Mouse (Mus musculus): Measurements from ENCODE around the gene Elmo3. TPM values are rescaled to one million over a fixed set of nuclear protein-coding genes. Genes with fewer than 3 reads are reported as not detected.

The Elmo3 gene
- polyA plus RNA-seq (2015; fragmentation: Nextera tagmentation; extraction: Ambion mirVana): 2.1 and 2.8 TPM in 2 replicates

DNA sequence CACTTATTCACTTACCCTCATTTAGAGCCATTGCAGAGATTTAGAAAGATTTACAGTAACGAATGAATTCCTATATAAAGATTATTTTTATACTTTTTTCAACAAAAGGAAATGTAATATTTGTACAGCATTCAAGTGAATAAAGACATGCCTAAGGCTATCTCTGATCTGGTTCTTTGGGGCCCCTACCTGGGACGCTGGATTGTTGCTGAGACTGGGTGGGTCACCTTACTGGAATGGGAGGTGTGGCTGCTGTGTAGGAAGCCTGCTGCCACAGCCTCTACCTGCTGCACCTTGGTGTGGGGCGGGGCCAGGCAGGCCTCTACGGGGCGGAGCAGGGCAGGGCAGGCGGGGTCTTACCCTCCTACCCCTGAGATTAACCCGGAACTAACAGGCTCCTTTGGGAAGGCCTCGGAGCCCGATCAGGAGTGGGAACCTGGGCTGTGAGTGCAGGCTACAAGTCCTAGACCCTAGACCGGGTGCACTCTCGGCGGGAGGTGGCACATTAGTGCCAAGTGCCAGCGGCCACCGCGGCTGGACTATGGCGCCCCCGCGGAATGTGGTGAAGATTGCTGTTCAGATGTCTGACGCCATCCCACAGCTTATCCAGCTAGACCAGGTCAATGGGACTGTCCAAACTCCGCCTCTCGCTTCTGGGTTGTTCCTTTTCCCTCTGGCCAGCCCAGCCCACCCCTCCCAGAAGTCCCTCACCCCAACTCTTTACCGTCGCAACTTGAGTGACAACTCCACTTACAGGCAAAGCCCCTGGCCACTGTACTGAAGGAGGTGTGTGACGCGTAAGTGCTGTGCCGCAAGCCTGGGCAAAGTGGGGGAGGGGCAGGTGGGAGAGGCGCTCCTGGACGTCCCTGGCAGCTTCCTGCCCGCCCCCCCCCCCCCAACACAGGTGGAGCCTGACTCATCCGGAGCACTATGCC, at the start of gene Elmo3:
TSS of gene Elmo3 (plus strand) at position 391 of the 935 bp plus-strand sequence.
- Histone ChIP-seq H3K9me3 (replicated peaks) (no peaks in the 10 kb centered on the region), H3K27me3 (no peaks in the 10 kb centered on the region), H3K4me2 (peak within 1 kb of the TSS; percentile 62), H3K9ac (peak within 1 kb of the TSS; percentile 59), H3K4me1 (replicated peaks) (peaks cover 66% of the 10 kb centered on the region), H3K27ac (peak within 1 kb of the TSS; percentile 97), H3K4me3 (replicated peaks) (peak within 1 kb of the TSS; percentile 45), H3K36me3 (peaks cover 97% of the 10 kb centered on the region)
- peak; percentile 75 for ATAC-seq (ENCODE audit: low read depth)
- DNase-seq: peak; percentile 57
- WGBS (ENCODE audit: insufficient replicate concordance): 18% methylated on average over 30 of the region's 30 CpGs

DNA sequence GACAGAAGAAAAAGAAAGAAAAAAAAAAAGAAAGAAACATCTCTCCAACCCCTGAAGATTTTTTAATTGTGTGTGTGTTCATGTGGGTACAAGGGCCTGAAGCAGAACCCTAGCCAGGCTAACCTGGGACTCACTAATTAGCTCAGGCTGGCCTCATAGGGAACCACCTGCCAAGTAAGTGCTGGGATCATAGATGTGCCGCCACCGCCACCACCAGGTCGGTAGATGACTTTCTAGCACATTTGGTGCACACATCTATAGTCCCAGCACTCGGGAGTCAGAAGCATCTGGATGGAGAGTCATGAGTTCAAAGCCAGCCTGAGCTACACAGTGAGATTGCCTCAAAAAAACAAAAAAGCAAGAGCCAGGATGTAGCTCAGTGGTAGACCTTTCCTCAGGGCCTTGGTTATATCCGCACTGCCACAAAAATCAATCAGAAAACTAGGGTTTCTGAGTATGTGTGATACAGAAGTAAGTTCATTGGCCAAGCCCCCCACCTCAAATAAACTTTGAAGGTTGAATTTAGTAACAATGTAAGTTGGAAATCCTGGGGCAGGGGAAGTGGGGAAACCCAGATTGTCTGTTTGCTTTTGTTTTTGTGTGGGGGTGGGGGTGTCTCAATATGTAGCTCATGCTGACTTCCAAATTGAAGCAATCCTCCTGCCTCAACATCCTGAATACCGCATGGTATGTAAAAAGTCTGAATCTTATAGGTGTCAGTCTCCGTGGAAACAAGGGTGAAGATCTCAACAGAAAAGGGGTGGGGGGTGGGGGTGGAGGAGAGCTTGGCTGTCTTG, 47.9 kb upstream of the Elmo3 start:
- 66% methylated on average over 7 of the region's 7 CpGs for WGBS (ENCODE audit: insufficient replicate concordance)
- no peak overlapping the region for H3K27ac ChIP-seq

DNA sequence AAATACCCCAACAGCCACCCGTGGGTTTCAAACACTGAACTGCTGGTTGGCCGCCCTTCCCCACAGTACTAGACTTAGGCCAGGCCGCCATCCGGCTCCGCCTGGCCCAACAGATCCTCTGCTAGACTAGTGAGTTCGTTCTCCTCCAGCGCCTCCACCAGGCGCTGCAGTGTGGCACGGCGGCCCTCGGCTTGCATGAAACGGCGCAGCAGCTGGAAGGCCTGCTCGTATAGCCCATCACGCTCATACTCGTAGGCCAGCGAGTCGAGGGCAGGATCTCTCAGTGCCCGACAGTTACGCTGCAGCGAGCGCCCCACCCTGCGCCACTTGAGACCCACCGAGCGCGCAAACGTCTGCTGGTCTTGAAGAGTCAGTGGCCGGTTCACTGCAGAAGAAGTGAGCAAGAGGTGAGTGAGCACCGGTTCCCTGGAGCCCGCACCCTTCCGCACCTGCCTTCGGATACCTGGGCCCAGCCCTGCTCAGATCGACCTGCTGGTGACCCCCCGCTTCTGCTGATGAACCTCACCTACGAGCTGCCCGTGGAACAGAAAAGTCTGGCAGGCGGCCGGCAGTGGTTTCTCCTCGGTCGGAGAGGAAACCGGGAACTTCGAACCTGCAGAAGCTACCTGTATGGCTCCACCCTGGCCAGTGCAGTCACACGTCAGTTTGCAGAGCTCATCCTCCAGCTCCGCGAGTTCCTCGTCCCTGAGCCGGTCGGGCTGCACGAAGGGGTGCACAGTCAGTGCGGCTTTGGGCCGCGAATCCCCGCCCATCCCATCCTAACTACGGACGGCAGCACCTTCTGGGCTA, 46.3 kb upstream of the Elmo3 start:
- WGBS (ENCODE audit: insufficient replicate concordance): 17% methylated on average over 55 of the region's 55 CpGs
- Histone ChIP-seq H3K36me3 (no peaks in the 10 kb centered on the region), H3K27me3 (peaks cover 59% of the 10 kb centered on the region), H3K27ac (no peak overlapping the region), H3K4me3 (replicated peaks) (peak overlapping the region; percentile 52), H3K4me2 (peak overlapping the region; percentile 74), H3K9me3 (replicated peaks) (no peaks in the 10 kb centered on the region), H3K4me1 (replicated peaks) (peaks cover 57% of the 10 kb centered on the region), H3K9ac (peak overlapping the region; percentile 44; the same call in 1 of the 2 replicates)
- ATAC-seq (ENCODE audit: low read depth): no peak
- DNase-seq: no peak

More for the DNA sequence above, 47.9 kb upstream of the Elmo3 start:
- no peaks in the 10 kb centered on the region for H3K9me3 ChIP-seq (replicated peaks)
- DNase-seq: no peak
- no peak overlapping the region for H3K4me3 ChIP-seq (replicated peaks)
- peaks cover 61% of the 10 kb centered on the region for H3K4me1 ChIP-seq (replicated peaks)
- peaks cover 13% of the 10 kb centered on the region for H3K36me3 ChIP-seq
- H3K4me2 ChIP-seq: no peak overlapping the region
- no peak overlapping the region for H3K9ac ChIP-seq
- ATAC-seq (ENCODE audit: low read depth): no peak
- peaks cover 54% of the 10 kb centered on the region for H3K27me3 ChIP-seq

DNA sequence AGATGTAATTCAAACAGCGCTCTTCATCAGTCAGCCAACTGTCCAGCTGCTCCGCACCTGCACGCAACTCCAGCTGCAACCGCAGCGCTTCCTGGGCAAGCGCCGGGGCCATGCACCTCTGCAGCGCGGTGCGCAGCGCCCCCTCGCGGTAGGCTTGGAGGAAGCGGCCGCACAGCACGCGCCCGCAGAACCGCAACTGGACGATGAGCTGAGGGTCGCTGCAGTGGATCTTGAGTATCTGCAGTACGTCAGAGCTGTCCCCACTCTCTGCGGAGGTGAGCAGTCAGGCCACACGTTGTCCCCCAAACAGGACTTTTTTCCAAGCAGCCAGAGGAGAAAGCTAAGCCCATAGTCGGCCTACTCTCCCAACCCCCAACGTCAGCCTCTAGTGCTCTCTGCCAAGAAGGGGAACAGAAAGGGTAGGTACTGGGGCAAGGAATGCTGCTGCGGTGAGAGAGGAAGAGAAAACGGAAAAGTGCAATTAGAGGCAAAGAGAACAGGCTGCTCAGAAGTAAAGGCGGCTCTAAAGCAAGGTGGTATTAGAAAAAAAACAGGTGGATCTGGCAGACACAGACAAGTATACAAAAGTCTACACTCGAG, 45.6 kb upstream of the Elmo3 start:
- ATAC-seq (ENCODE audit: low read depth) (no peak), DNase-seq (peak; percentile 57)
- no peaks in the 10 kb centered on the region for H3K9me3 ChIP-seq (replicated peaks)
- peak overlapping the region; percentile 52 for H3K4me3 ChIP-seq (replicated peaks)
- H3K9ac ChIP-seq: peak overlapping the region; percentile 44; the same call in 1 of the 2 replicates
- H3K4me1 ChIP-seq (replicated peaks): peaks cover 54% of the 10 kb centered on the region
- H3K27ac ChIP-seq: no peak overlapping the region
- H3K27me3 ChIP-seq: peaks cover 61% of the 10 kb centered on the region
- 3% methylated on average over 30 of the region's 30 CpGs for WGBS (ENCODE audit: insufficient replicate concordance)
- peak overlapping the region; percentile 74 for H3K4me2 ChIP-seq
- no peaks in the 10 kb centered on the region for H3K36me3 ChIP-seq

DNA sequence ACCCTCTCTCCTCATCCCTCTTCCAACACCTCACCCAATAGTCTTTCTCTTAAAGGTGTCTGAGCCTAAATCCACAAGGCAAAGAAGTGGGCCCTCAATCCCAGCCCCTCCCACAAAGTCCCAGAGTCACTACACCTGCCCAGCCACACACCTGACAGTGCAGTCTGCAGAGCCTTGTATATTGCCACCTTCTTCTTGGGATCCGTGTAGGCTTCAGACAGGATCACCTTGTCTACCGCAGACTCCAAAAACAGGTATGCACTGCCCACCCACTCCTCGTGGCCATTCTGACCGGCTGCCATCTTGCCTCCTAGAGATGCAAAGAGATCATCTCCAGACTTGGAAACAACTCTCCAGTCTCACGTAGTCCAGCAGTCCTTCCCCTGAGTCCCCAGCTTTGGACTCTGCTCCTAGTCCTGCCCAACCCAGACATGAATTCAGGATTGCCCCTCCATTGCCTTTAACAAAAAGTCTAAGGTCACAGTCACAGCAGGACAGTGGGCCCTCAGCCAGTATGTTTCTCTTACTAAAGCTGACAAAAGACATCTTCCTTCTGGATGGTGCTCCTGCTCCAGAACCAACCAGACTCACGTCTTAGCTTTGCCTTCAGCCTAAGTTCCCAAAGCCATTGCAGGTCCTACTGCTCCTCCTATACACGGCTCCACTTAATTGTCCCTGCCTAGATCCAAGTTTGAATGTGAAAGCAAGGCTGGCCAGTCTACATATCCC, 44.9 kb upstream of the Elmo3 start:
- Histone ChIP-seq H3K9ac (no peak overlapping the region), H3K4me3 (replicated peaks) (no peak overlapping the region), H3K27me3 (peaks cover 64% of the 10 kb centered on the region), H3K9me3 (replicated peaks) (no peaks in the 10 kb centered on the region), H3K36me3 (no peaks in the 10 kb centered on the region), H3K4me1 (replicated peaks) (peaks cover 54% of the 10 kb centered on the region), H3K4me2 (no peak overlapping the region), H3K27ac (no peak overlapping the region)
- DNase-seq: no peak
- 71% methylated on average over 7 of the region's 7 CpGs for WGBS (ENCODE audit: insufficient replicate concordance)
- no peak for ATAC-seq (ENCODE audit: low read depth)

DNA sequence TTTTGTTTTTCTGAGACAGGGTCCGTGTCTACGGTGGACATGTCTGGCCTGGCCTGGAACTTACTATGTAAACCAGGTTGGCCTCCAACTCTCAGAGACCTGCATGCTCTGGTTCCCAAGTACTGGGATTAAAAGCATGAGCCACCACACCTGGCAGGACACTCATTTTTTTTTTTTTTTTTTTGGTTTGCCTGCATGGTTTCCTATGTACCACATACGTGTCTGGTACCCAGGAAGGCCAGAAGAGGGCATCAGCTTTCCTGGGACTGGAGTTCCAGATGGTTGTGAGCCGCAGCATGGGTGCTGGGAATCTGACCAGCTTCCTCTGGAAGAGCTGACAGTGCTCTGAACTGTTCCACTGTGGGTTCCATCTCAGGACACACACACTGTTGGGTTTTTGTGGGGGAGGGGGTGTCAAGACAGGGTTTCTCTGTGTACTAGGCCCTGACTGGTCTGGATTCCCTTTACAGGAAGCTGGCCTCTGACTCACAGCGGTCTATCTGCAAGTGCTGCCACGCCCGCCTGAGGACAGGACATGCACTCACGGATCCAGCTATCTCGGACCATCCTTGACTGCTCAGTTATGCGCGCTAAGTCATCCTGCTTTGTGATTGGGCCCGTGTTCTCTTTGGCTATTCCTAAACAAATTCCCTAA, 43.9 kb upstream of the Elmo3 start:
- WGBS (ENCODE audit: insufficient replicate concordance): 58% methylated on average over 12 of the region's 12 CpGs
- H3K4me1 ChIP-seq (replicated peaks): peaks cover 47% of the 10 kb centered on the region
- no peak overlapping the region for H3K9ac ChIP-seq
- H3K27me3 ChIP-seq: peaks cover 65% of the 10 kb centered on the region
- no peak overlapping the region for H3K4me2 ChIP-seq
- H3K9me3 ChIP-seq (replicated peaks): peaks cover 5% of the 10 kb centered on the region; the same call in 1 of the 2 replicates
- no peaks in the 10 kb centered on the region for H3K36me3 ChIP-seq
- no peak overlapping the region for H3K27ac ChIP-seq
- ATAC-seq (ENCODE audit: low read depth) (no peak), DNase-seq (no peak)
- no peak overlapping the region for H3K4me3 ChIP-seq (replicated peaks)

DNA sequence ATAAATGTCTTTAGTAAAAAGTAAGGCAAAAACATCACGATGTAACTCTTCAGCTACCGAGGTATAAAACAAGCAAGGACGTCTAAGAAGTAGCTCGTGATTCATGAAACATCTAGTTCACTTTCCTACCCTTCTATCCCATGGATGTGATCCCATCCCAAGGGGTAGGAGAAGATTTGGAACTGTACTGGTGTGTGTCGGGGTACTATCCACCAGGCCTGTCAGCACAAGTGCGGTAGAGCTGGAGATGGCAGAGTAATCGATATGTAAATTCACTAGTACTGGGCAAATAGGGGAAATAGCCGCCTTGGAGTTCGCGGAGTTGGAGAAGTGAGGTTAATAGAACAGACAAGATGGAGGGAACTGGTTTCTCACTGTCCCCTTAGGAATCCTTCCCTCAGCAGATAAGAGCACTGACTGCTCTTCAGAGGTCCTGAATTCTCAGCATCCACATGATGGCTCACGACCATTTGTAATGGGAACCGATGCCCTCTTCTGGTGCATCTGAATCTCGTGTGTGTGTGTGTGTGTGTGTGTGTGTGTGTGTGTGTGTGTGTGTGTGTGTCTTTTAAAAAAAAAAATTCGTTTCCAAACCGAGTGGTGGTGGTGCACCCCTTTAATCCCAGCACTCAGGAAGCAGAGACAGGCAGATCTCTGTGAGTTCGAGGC, 42.0 kb upstream of the Elmo3 start:
- peak overlapping the region; percentile 82 for H3K4me3 ChIP-seq (replicated peaks)
- peaks cover 56% of the 10 kb centered on the region for H3K4me1 ChIP-seq (replicated peaks)
- H3K36me3 ChIP-seq: no peaks in the 10 kb centered on the region
- H3K27ac ChIP-seq: no peak overlapping the region
- H3K4me2 ChIP-seq: peak overlapping the region; percentile 94
- DNase-seq (no peak), ATAC-seq (ENCODE audit: low read depth) (no peak)
- peaks cover 6% of the 10 kb centered on the region; the same call in 1 of the 2 replicates for H3K9me3 ChIP-seq (replicated peaks)
- peak overlapping the region; percentile 84 for H3K9ac ChIP-seq
- peaks cover 70% of the 10 kb centered on the region for H3K27me3 ChIP-seq
- WGBS (ENCODE audit: insufficient replicate concordance): 38% methylated on average over 16 of the region's 16 CpGs

DNA sequence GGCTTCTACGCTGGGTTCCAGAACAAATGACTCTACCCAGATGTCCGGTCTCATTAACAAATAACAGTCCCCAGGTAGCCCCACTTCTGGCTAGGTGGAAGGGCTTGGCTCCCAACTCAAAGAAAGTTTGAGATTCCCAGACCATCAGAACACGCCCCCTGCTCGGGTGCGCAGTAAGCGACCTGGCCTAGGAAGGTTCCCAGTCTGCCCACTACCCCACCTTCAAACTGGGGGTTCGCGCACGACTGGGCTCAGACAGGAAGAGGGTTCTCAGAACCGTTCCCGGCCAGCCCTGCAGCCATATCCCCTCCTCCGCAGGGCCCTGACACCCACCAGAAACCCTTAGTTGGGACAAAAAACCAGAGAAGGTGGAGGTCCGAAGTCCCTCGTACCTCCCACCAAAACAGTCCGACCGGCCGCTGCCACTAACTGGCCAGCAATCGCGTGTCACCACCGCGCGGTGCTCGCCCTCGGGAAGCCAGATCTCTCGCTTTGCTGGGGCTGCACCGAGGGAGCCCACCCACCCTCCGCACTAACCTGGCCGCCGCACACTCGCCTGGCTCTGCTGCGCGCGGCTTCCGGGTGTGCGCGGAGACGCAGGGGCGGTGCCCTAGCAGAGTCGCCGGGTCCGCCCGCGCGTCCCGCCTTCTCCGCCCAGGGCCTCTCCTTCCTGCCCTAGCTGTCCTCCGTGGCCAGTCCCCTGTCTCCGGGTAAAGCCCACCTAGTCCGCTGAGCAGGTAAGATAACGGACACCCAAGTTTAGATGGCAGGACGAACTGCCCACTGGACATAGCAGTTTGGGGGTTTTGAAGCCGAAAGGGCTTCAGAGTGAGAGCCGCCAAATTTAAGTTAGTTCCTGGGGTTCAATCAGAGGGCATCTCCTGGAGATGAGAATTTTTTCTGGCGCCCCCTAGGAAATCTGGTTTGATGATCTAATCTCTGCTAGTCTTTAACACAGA, 41.1 kb upstream of the Elmo3 start, which contains the start of the genes Tradd and Fbxl8:
TSS of gene Tradd (minus strand) at position 586 of the 959 bp plus-strand sequence.
TSS of gene Fbxl8 (plus strand) at position 625 of the 959 bp plus-strand sequence.
- H3K9me3 ChIP-seq (replicated peaks): peaks cover 6% of the 10 kb centered on the region; the same call in 1 of the 2 replicates
- 1% methylated on average over 54 of the region's 54 CpGs for WGBS (ENCODE audit: insufficient replicate concordance)
- peak within 1 kb of the TSS; percentile 82 for H3K4me3 ChIP-seq (replicated peaks)
- peak within 1 kb of the TSS; percentile 94 for H3K4me2 ChIP-seq
- ATAC-seq (ENCODE audit: low read depth) (peak; percentile 87), DNase-seq (peak; percentile 62)
- H3K27ac ChIP-seq: peak within 1 kb of the TSS; percentile 50; the same call in 1 of the 2 replicates
- no peaks in the 10 kb centered on the region for H3K36me3 ChIP-seq
- H3K9ac ChIP-seq: peak within 1 kb of the TSS; percentile 84
- H3K27me3 ChIP-seq: peaks cover 70% of the 10 kb centered on the region
- peaks cover 56% of the 10 kb centered on the region for H3K4me1 ChIP-seq (replicated peaks)
